Mouse (Mus musculus): ENCODE measurements around the gene Slc1a5.

The Slc1a5 gene

GRCm38 (mm10) chr7:16819794-16820193, 38.7 kb downstream of the Slc1a5 start:
- no peak for DNase-seq (ENCODE audit: low read depth, low spot score)

DNA sequence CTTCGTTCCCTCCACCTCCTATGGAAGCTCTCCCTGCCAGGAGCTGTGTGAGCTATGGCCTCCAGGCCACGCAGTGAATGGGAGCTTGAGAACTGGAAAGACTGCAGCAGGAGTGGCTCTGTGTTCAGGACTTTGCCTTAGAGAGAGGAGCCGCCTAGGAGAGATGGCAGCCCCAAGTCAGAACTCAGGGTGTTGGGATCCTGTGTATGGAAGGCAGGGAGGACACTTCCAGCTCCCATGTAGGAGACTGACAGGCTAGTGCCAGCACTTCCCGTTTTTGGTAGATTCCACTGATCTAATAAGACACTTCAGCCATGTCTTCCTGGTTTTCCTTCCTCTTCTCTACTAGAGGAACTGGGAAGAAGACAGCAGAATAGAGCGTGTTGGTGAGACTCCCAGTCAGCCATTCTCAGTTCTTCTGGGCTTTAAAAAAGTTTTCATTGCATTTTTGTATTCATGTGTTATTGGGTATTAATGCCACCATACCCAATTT, 39.2 kb downstream of the Slc1a5 start:
- no peak for DNase-seq (ENCODE audit: low read depth, low spot score)

DNA sequence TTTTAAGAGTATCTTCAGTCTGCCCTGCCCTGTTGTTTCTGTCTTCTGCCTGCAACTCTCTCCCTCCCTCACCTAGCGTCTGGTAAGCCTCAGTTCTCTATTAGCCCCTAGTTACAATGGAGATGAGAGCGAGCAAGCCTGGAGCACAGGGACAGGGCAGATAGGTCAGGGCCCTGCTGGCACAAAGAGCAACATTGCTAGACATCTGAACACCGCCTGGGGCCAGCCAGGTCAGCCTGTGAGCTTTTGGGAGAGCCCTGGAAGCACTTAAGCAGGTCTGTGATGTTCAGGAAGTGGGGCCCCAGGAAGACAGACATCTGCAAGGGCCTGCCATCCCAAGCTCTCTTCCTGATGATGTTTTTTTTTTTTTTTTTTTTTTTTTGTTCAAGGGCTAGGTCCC, 40.0 kb downstream of the Slc1a5 start:
- no peak for DNase-seq (ENCODE audit: low read depth, low spot score)

DNA sequence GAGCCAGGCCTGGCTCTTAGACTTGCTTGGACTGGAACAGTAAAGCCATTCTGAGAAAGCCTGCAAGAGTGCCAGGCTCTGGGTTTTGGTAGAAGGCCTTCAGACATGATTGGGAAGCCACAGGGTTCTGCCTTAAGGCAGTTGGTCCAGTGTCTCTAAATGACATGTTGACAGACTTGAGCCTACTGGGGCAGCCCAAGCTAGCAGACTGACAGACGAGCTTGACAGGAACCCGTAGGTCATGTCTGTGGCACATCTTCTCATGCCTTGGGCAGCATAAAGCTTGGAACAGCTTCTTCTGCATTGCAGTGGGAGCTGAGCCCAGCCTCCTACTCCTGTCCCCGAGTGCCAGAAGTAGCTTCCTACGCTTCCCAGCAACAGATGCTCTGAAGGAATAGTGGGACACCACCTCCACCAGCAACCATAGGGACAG, 40.5 kb downstream of the Slc1a5 start:
- peak; percentile 91 for DNase-seq (ENCODE audit: low read depth, low spot score)

- DNase-seq (ENCODE audit: low read depth, low spot score), result peak; percentile 91
Observed at GRCm38 (mm10) chr7:16823734-16824133, 42.6 kb downstream of the Slc1a5 start.

DNA sequence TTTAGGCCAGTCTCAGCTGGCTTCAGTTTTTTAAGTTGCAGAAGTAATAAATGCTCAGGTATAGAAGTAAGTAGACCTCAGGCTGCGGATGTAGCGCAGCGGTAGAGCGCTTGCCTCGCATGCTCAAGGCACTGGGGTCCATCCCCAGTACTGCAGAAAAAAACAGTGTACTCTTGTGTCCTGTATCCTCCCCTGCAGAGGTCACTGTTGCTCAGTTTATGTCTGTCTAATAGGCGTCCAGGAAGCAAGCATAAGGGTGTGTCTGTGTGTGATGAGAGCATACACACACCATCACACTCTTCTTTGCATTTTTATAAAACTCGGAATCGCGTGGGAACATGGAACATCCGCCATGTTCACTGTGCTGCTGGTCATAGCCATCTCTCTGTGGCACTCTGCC, 44.6 kb downstream of the Slc1a5 start:
- DNase-seq (ENCODE audit: low read depth, low spot score), result no peak

GRCm38 (mm10) chr7:16826571-16826970, 45.4 kb downstream of the Slc1a5 start:
- no peak for DNase-seq (ENCODE audit: low read depth, low spot score)

GRCm38 (mm10) chr7:16827274-16827673, 46.1 kb downstream of the Slc1a5 start:
- DNase-seq (ENCODE audit: low read depth, low spot score), result no peak

DNA sequence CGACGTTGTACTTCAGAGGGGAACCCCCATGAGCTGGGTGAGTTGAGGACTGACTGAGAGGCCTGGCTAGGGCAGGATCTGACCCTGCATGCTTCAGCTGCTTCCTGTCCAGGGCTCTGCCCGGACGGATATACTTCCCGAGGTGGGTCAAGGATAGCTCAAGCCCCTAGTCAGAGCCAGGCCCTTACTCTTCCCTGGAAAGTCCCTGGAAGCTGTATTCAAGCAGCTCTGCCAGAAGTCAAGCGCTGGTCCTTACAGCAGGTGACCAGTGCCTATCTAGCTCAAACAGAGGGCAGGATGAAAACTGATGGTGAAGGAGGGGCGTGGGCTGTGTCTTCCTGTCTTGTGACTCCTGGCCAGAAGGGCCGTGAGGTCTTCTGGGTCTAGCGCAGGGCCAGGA, 49.3 kb downstream of the Slc1a5 start:
- DNase-seq (ENCODE audit: low read depth, low spot score), result no peak

DNA sequence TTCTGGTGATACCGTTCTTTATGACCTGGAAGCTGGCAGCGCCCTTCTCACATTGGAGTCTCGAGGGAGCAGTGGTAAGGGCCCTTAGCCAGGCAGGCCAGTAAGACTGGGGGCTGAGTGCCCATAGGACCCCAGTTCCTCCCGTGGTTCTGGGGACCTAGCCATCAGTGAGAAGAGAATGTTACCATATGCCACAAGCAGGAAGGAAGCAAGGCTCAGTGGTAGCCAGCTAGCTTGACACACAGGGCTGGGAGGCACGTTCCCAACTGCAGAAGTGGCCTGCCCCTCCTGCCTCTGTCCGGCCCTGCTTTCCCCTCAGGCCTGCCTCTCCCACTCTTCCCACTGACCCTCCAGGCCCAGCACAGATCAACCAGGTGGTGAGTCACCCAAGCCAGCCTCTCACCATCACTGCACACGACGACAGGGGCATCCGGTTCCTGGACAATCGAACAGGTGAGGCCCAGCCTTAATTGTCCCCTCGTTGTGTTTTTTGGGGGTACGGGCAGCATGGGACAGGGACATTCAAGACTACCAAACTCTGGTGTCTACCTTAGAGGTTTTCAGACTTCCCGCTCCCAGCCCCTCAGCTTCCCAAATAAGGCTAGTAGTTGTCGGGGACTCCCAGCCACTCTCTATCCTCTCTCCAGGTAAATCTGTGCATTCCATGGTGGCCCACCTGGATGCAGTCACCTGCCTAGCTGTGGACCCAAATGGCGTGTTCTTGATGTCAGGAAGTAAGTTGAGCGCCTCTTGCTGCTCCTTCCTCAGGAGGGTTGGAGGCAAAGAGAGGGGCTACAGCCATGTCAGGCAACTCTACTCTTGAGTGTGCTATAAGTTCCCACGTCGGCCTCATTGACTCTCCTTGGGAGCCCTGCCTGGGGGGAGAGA, 57.0 kb downstream of the Slc1a5 start:
- DNase-seq (ENCODE audit: low read depth, low spot score), result no peak

- DNase-seq (ENCODE audit: low read depth, low spot score), result no peak
Observed at GRCm38 (mm10) chr7:16838804-16839426, 57.8 kb downstream of the Slc1a5 start.

DNA sequence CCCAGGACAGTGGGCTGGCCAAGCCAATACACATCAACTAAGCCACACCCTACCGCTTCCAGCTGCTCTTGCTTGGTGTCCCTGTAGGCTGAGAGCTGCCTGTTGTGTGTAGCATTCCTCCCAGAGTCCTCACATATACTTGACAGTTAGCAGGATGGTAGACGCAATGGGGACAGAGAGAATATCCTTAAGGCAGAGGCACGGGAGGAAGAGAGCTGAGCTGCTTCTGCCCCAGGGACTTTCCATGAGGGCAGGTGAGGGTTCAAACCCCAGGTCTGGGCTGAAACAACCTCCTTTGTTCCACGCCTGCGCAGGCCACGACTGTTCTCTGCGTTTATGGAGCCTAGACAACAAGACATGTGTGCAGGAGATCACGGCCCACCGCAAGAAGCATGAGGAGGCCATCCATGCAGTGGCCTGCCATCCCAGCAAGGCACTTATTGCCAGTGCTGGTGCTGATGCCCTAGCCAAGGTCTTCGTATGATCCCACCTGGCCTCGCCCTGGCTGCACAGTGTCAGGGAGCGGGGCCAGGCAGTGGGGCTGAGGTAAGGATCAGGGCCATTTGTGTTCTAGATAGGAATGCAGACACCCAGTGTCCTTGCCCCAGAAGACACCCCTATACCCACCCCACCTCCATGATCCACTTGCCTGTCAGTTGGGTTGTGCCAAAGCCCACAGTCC, 58.4 kb downstream of the Slc1a5 start:
- DNase-seq (ENCODE audit: low read depth, low spot score), result no peak

- DNase-seq (ENCODE audit: low read depth, low spot score), result no peak
Observed at GRCm38 (mm10) chr7:16840109-16840491, 59.0 kb downstream of the Slc1a5 start.

- DNase-seq (ENCODE audit: low read depth, low spot score), result no peak
Observed at GRCm38 (mm10) chr7:16841078-16841477, 59.9 kb downstream of the Slc1a5 start.

GRCm38 (mm10) chr7:16841561-16842560, 60.7 kb downstream of the Slc1a5 start:
- DNase-seq (ENCODE audit: low read depth, low spot score), result no peak

GRCm38 (mm10) chr7:16842645-16843063, 61.5 kb downstream of the Slc1a5 start, which contains the start of gene Prkd2:
TSS of gene Prkd2 (plus strand) at chr7:16842902.
- DNase-seq (ENCODE audit: low read depth, low spot score), result no peak

GRCm38 (mm10) chr7:16843441-16844171, 62.5 kb downstream of the Slc1a5 start:
- DNase-seq (ENCODE audit: low read depth, low spot score), result no peak

- no peak for DNase-seq (ENCODE audit: low read depth, low spot score)
Observed at GRCm38 (mm10) chr7:16844696-16845071, 63.5 kb downstream of the Slc1a5 start.

DNA sequence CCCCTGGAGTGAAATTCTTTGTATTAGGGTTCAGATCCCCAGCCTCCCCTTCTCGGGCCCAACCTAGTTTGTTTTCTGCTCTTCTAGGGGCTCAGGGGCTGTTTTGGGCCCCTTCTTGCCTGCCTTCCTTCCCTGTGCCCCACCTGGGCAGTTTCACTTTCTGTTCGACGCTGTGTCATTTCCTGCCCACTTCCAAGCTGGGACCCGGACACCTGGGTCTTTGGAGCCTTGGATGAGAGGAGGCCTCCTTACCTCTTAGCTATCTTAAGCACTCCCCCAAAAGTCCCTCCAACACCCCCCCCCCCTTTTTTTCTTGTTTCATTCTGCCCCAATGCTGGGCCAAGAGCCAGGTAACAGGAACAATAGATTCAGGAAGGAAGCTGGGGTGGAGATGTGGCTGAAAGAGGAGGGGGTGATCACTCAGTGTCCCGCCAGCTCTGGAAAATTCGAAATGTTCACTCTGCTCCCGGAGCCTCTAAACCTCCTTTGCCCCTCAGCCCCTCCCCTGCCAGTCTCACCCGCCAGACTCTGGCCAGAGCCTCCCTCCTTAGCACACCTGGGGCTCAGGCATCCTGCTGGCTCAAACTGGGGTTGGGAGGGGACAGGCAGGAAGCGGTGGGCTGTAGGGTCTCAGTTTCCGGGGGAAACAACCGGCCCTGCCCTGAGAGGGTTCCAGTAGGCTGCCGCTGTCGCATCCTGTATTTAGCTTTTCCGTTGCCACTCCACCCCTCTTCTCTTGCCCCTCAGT, 64.1 kb downstream of the Slc1a5 start:
- no peak for DNase-seq (ENCODE audit: low read depth, low spot score)

GRCm38 (mm10) chr7:16845820-16846167, 64.7 kb downstream of the Slc1a5 start:
- DNase-seq (ENCODE audit: low read depth, low spot score), result no peak

All from telencephalon, adult 2 months (tissue).